Mouse (Mus musculus) activated CD4-positive, CD25-positive, alpha-beta regulatory T cell, adult 4 months (primary cell): ENCODE results near the gene Snx1. TPM values are rescaled to one million over a fixed set of nuclear protein-coding genes. Genes with fewer than 3 reads are reported as not detected.

ENCODE experiments used
- ATAC-seq: one replicate; pipeline ENCODE4 v1.8.0; 2017
- polyA plus RNA-seq, 2 experiments: library from polyadenylated mRNA; unstranded; fragments of 100-300 nt; shearing (Covaris generic); gene quantifications; one replicate each; pipeline ENCODE4 v1.2.1; 2017

Gene Snx1
- polyA plus RNA-seq, 2 experiments from 2014 or later: 71.4 to 82.3 TPM

DNA sequence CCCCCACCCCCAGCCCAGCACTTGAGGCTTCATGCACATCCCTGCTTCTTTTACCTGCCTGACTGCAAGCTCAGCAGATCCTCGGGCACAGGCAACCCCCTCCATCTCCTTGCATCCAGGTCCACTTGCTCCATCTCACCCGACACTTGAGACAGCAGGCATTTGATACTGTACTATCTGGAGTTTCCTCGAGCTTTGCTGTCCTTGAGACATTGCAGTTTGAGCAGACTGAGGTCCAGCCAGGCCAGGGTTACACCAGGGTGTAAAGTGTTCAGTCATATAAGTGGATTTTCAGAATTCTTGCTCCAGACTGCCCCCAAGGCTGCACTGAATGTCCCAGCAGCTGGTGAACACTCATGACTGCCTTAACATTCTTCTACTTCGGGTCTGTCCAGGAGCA, 84.1 kb downstream of the Snx1 start:
- ATAC-seq: no peak

DNA sequence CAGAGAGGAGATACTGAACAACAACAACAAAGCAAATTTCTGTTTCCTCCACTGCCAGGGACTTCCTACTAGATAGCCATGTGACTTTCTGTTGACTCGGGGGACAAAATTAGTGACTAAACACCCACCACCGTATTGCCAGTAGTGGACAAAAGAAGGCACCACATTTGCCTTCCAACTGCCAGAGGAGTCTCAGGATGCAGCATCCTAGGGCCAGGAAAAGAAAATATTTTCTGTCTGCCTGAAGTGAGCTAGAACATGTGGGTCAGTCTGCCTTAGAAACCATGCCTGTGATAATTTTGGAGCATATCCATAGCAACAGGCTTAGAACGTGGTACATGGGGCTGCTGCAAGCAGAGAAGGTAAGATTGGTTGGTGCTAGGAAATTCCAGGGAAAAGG, 85.6 kb downstream of the Snx1 start:
- ATAC-seq: no peak

DNA sequence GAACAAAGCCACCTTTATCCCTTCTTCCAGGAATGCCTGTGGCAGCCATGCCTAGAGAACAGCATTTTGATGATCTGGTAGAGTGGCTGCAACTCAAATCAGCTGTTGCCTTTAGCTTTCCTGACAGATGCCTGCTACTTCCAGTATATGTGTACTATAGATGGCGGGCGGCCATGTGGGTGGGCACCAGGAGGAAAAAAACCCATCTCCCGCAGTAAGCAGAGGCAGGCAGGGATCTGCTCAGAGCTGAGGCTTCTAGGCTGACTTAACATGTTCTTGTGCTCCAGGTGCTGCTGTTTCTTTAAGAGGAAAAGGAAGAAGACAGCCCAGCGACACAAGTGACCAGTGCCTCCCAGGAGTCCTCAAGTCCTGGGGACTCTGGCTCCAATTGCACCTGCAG, 87.1 kb downstream of the Snx1 start:
- ATAC-seq: no peak

DNA sequence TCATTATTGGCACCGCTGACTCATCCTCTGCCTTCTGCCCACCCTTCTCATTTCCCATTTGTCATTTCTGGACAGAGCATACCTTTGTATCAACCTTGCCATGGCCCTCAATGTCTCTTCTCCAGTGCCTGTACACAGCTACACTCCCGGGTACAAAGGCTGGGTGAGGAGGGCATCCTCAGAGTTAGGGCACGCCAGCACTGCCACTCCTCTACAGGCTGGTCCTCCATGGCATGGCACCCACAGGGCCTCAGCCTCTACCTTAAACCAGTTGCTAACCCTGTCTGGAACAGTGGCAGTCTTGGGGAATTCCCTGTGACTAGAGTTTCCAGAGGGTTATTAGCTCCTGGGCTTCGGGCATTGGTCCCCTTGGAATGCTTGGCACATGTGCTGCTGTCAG, 87.8 kb downstream of the Snx1 start:
- no peak for ATAC-seq

Other genes with a start within 250 kb of the Snx1 start
- gene Pclaf, start 236.3 kb downstream of the Snx1 start, polyA plus RNA-seq: 10 to 100 TPM; 52.7 to 80.6 TPM
- 10 to 100 TPM; 36.1 to 38.1 TPM for gene Trip4, start 217.8 kb downstream of the Snx1 start, polyA plus RNA-seq
- gene Csnk1g1, start 217.7 kb downstream of the Snx1 start, polyA plus RNA-seq: 10 to 100 TPM; 40.6 to 53.7 TPM
- 100 to 1,000 TPM; 542 to 636 TPM for gene Ppib, start 66.4 kb downstream of the Snx1 start, polyA plus RNA-seq
- 1 to 10 TPM in 1 of 2 experiments, under 1 TPM in 1; 0.79 to 2.5 TPM for gene Snx22, start 56.9 kb downstream of the Snx1 start, polyA plus RNA-seq
- gene Ciao2a, start within 50 bp of the Snx1 start, polyA plus RNA-seq: 100 to 1,000 TPM; 180 to 193 TPM
- 1 to 10 TPM in 1 of 2 experiments, under 1 TPM in 1; 0.82 to 2.6 TPM for gene Dapk2, start 31.6 kb upstream of the Snx1 start, polyA plus RNA-seq
- gene Herc1, start 223.9 kb upstream of the Snx1 start, polyA plus RNA-seq: 10 to 100 TPM; 31.4 to 31.8 TPM